ENCODE assay signal across 9 mouse cellular contexts in genomic region chr11:103171286-103171620, GRCm38 (mm10). TPM values are rescaled to one million over a fixed set of nuclear protein-coding genes. Genes with fewer than 3 reads are reported as not detected.
A peak's percentile ranks its signal among the peaks of the same experiment; 100 is the strongest.
DNase-seq lines count a peak whose midpoint lies in the region; ATAC-seq and TF ChIP-seq lines count a peak whose summit lies in the region.
"Had no signal": no experiment of that assay in that cellular context is flagged by ENCODE, and none has a peak within 500 bp of the region (broad histone marks: within the 10 kb centered on the region; RNA-seq: fewer than 3 reads in every experiment).

No protein-coding gene starts in this region.

- H3K79me2 ChIP-seq in heart, adult 2 months (replicated peaks; ENCODE audit: control insufficient read depth, insufficient read depth, low read length) = peaks cover 4% of the 10 kb centered on the region; the same call in 1 of the 2 replicates
- H3K79me2 ChIP-seq in macrophage (ENCODE audit: inconsistent target) = peaks cover 51% of the 10 kb centered on the region

- H3K9ac ChIP-seq in heart, adult 2 months (ENCODE audit: low read depth, low read length) = peak overlapping the region; percentile 97
- peak overlapping the region; percentile 84 for H3K9ac ChIP-seq in ES-Bruce4 (ENCODE audit: low read depth, poor library complexity, severe bottlenecking)
- H3K9ac ChIP-seq in heart, embryonic 15.5 days = peak overlapping the region; percentile 72

- no peaks in the 10 kb centered on the region for H3K27me3 ChIP-seq in heart, adult 2 months (ENCODE audit: control insufficient read depth, insufficient read depth, low read length)
- H3K27me3 ChIP-seq in ES-Bruce4 (ENCODE audit: control insufficient read depth, insufficient read depth, low read length, poor library complexity, severe bottlenecking) = peaks cover 9% of the 10 kb centered on the region
- peaks cover 31% of the 10 kb centered on the region for H3K27me3 ChIP-seq in heart, embryonic 15.5 days

- no peak for TF ChIP-seq CTCF in heart, adult 2 months (IDR thresholded peaks at IDR 0.05)
- TF ChIP-seq CTCF in ES-Bruce4 (IDR thresholded peaks at IDR 0.05; ENCODE audit: low read depth, low read length) = no peak

- H3K4me3 ChIP-seq in heart, adult 2 months = peak overlapping the region; percentile 84
- H3K4me3 ChIP-seq in ES-Bruce4 (ENCODE audit: low read depth, low read length) (peak overlapping the region; percentile 68), macrophage (ENCODE audit: inconsistent target) (peak overlapping the region; percentile 68)
- H3K4me3 ChIP-seq in heart, embryonic 15.5 days = peak overlapping the region; percentile 65

- peak overlapping the region; percentile 96 for H3K4me2 ChIP-seq in heart, embryonic 15.5 days

- no peaks in the 10 kb centered on the region for H3K36me3 ChIP-seq in heart, adult 2 months (ENCODE audit: control insufficient read depth, insufficient read depth, low read length)
- H3K36me3 ChIP-seq in ES-Bruce4 (ENCODE audit: control insufficient read depth, insufficient read depth, low read length, poor library complexity, severe bottlenecking) (no peaks in the 10 kb centered on the region), macrophage (ENCODE audit: inconsistent target) (no peaks in the 10 kb centered on the region)
- H3K36me3 ChIP-seq in heart, embryonic 15.5 days = no peaks in the 10 kb centered on the region

- TF ChIP-seq POLR2A in heart, adult 2 months (IDR thresholded peaks at IDR 0.05; ENCODE audit: insufficient read depth, low read depth, low read length) = no peak
- TF ChIP-seq POLR2A in ES-Bruce4 (IDR thresholded peaks at IDR 0.05; ENCODE audit: insufficient read depth, low read length) = no peak

- WGBS in heart, adult 2 months = 5% methylated on average over 23 of the region's 23 CpGs
- WGBS in heart, embryonic 15.5 days = 3% methylated on average over 23 of the region's 23 CpGs
- WGBS in macrophage (ENCODE audit: missing documents) = 2% methylated on average over 23 of the region's 23 CpGs

- no peak for ATAC-seq in heart, embryonic 15.5 days (replicated peaks; ENCODE audit: insufficient number of reproducible peaks, insufficient read depth, low FRiP score, low read depth)

- H3K9me3 ChIP-seq in ES-Bruce4 (replicated peaks; ENCODE audit: control insufficient read depth, insufficient read depth, low read length, poor library complexity, severe bottlenecking) = no peaks in the 10 kb centered on the region
- H3K9me3 ChIP-seq in heart, embryonic 15.5 days (replicated peaks) = no peaks in the 10 kb centered on the region

- peaks cover 11% of the 10 kb centered on the region for H3K4me1 ChIP-seq in heart, adult 2 months (ENCODE audit: control insufficient read depth, insufficient read depth, low read length)
- H3K4me1 ChIP-seq in ES-Bruce4 (ENCODE audit: control insufficient read depth, insufficient read depth, low read length) = peaks cover 2% of the 10 kb centered on the region
- peaks cover 28% of the 10 kb centered on the region for H3K4me1 ChIP-seq in heart, embryonic 15.5 days (replicated peaks)

- peak overlapping the region; percentile 78 for H3K27ac ChIP-seq in heart, adult 2 months
- H3K27ac ChIP-seq in ES-Bruce4 (ENCODE audit: insufficient read depth, low read length) = no peak overlapping the region
- peak overlapping the region; percentile 39; the same call in 1 of the 2 replicates for H3K27ac ChIP-seq in heart, embryonic 15.5 days
- H3K27ac ChIP-seq in macrophage = peak overlapping the region; percentile 77

- no peak for DNase-seq in heart, adult 2 months
- DNase-seq in heart, postnatal 25 days (ENCODE audit: low spot score) = no peak
- no peak for DNase-seq in frontal cortex, postnatal 14 days (ENCODE audit: low spot score in 2 of 2)
- DNase-seq in right cerebral cortex, postnatal 10 days (ENCODE audit: low spot score in 2 of 2) = no peak
- DNase-seq in gastrocnemius, postnatal 36 days = no peak

- no peak for TF ChIP-seq EP300 in heart, adult 2 months (IDR thresholded peaks at IDR 0.05; ENCODE audit: insufficient read depth, low read depth, low read length)
- no peak for TF ChIP-seq EP300 in ES-Bruce4 (IDR thresholded peaks at IDR 0.05; ENCODE audit: insufficient read depth, low read depth, low read length)

- intact Hi-C loops in heart, adult 2 months (cut with DNase I) = no loop called here
- intact Hi-C loops in heart, postnatal 25 days (cut with DNase I) = loop anchor here (1.0 to 2.0 kb wide), 2 partner anchors 55 to 62 kb away; no protein-coding TSS in a partner anchor
- intact Hi-C loops in gastrocnemius, postnatal 36 days (cut with DNase I) = loop anchor here (5.0 kb wide), 1 partner anchor 61 kb away; no protein-coding TSS in a partner anchor

RNA-seq across cellular contexts. Expression of gene Fmnl1, which starts 0.3 kb away (rescaled TPM):
- 10 to 100 TPM; 12.1 to 14.5 TPM for total RNA-seq in heart, adult 2 months (2021)
- polyA plus RNA-seq in heart, adult 2 months (2012; rRNA removed) = 12.8 and 14.2 TPM in 2 replicates
- total RNA-seq in heart, postnatal 25 days (2021) = 10 to 100 TPM; 15.1 to 18.2 TPM
- polyA plus RNA-seq in ES-Bruce4 (2011; ENCODE audit: insufficient read depth, insufficient read length, low read depth, missing spikeins) (1.7 and 4.9 TPM in 2 replicates), macrophage (2018) (29.0 to 47.4 TPM (median 29.5 TPM) in 3 replicates)
- polyA plus RNA-seq in heart, embryonic 15.5 days (2015; fragmentation: Nextera tagmentation; extraction: Ambion mirVana) = 1.5 and 4.6 TPM in 2 replicates
- 100 to 1,000 TPM in 1 of 26 experiments, 10 to 100 TPM in 24, 1 to 10 TPM in 1; 9.8 to 105 (median 44.4) TPM for total RNA-seq in macrophage (2018; cell fraction: chromatin; rRNA removed)
- total RNA-seq in macrophage (2018; cell fraction: cytosol; rRNA removed) = 10 to 100 TPM; 21.5 to 40.9 (median 34.6) TPM
- total RNA-seq in macrophage (2018; cell fraction: nucleus; rRNA removed) = 10 to 100 TPM; 15.9 to 81.3 (median 30.8) TPM
- 1 to 10 TPM; 3.6 to 5.6 TPM for total RNA-seq in gastrocnemius, postnatal 36 days (2021)

RNA-seq across cellular contexts. Expression of gene 1700023F06Rik, which starts 37.1 kb away (rescaled TPM):
- total RNA-seq in heart, adult 2 months (2021) = not detected
- 0.21 TPM in 1 of 2 replicates, not detected in the other for polyA plus RNA-seq in heart, adult 2 months (2012; rRNA removed)
- total RNA-seq in heart, postnatal 25 days (2021) = not detected
- 2.0 and 2.2 TPM in 2 replicates for polyA plus RNA-seq in ES-Bruce4 (2011; ENCODE audit: insufficient read depth, insufficient read length, low read depth, missing spikeins)
- 0.18 and 0.37 TPM in 2 replicates for polyA plus RNA-seq in heart, embryonic 15.5 days (2015; fragmentation: Nextera tagmentation; extraction: Ambion mirVana)
- total RNA-seq in macrophage (2018; cell fraction: chromatin; rRNA removed) = not detected
- not detected for total RNA-seq in macrophage (2018; cell fraction: cytosol; rRNA removed)
- total RNA-seq in macrophage (2018; cell fraction: nucleus; rRNA removed) = not detected
- not detected in 3 replicates for polyA plus RNA-seq in macrophage (2018)
- not detected for total RNA-seq in gastrocnemius, postnatal 36 days (2021)

RNA-seq across cellular contexts. Expression of gene Hexim2, which starts 39.0 kb away (rescaled TPM):
- 1 to 10 TPM; 1.3 to 1.9 TPM for total RNA-seq in heart, adult 2 months (2021)
- 2.6 and 2.9 TPM in 2 replicates for polyA plus RNA-seq in heart, adult 2 months (2012; rRNA removed)
- 1 to 10 TPM; 1.3 to 2.3 TPM for total RNA-seq in heart, postnatal 25 days (2021)
- 1.7 and 4.5 TPM in 2 replicates for polyA plus RNA-seq in ES-Bruce4 (2011; ENCODE audit: insufficient read depth, insufficient read length, low read depth, missing spikeins)
- polyA plus RNA-seq in heart, embryonic 15.5 days (2015; fragmentation: Nextera tagmentation; extraction: Ambion mirVana) = 5.5 and 6.4 TPM in 2 replicates
- total RNA-seq in macrophage (2018; cell fraction: chromatin; rRNA removed) = 10 to 100 TPM in 1 of 26 experiments, 1 to 10 TPM in 25; 2.1 to 11.1 (median 5.4) TPM
- total RNA-seq in macrophage (2018; cell fraction: cytosol; rRNA removed) = 1 to 10 TPM in 24 of 26 experiments, under 1 TPM in 2; 0.91 to 4.9 (median 2.6) TPM
- 10 to 100 TPM in 5 of 26 experiments, 1 to 10 TPM in 21; 1.2 to 16.7 (median 6.2) TPM for total RNA-seq in macrophage (2018; cell fraction: nucleus; rRNA removed)
- 0.98 to 2.8 TPM (median 2.6 TPM) in 3 replicates for polyA plus RNA-seq in macrophage (2018)
- 1 to 10 TPM; 2.1 to 2.9 TPM for total RNA-seq in gastrocnemius, postnatal 36 days (2021)

RNA-seq across cellular contexts. Expression of gene Spata32, which starts 47.0 kb away (rescaled TPM):
- total RNA-seq in heart, adult 2 months (2021) = not detected
- not detected in 2 replicates for polyA plus RNA-seq in heart, adult 2 months (2012; rRNA removed)
- not detected for total RNA-seq in heart, postnatal 25 days (2021)
- polyA plus RNA-seq in ES-Bruce4 (2011; ENCODE audit: insufficient read depth, insufficient read length, low read depth, missing spikeins) (not detected in 2 replicates), macrophage (2018) (not detected in 3 replicates)
- not detected in 2 replicates for polyA plus RNA-seq in heart, embryonic 15.5 days (2015; fragmentation: Nextera tagmentation; extraction: Ambion mirVana)
- not detected for total RNA-seq in macrophage (2018; cell fraction: chromatin; rRNA removed)
- total RNA-seq in macrophage (2018; cell fraction: cytosol; rRNA removed) = not detected
- not detected for total RNA-seq in macrophage (2018; cell fraction: nucleus; rRNA removed)
- total RNA-seq in gastrocnemius, postnatal 36 days (2021) = not detected
- polyA plus RNA-seq: large intestine, adult 2 months had no signal

RNA-seq across cellular contexts. Expression of gene Hexim1, which starts 55.2 kb away (rescaled TPM):
- 10 to 100 TPM; 18.2 to 19.3 TPM for total RNA-seq in heart, adult 2 months (2021)
- polyA plus RNA-seq in heart, adult 2 months (2012; rRNA removed) = 7.8 and 9.0 TPM in 2 replicates
- total RNA-seq in heart, postnatal 25 days (2021) = 10 to 100 TPM; 17.5 to 18.8 TPM
- polyA plus RNA-seq in ES-Bruce4 (2011; ENCODE audit: insufficient read depth, insufficient read length, low read depth, missing spikeins) = 17.2 and 20.1 TPM in 2 replicates
- polyA plus RNA-seq in heart, embryonic 15.5 days (2015; fragmentation: Nextera tagmentation; extraction: Ambion mirVana) = 2.6 and 3.0 TPM in 2 replicates
- 10 to 100 TPM in 22 of 26 experiments, 1 to 10 TPM in 4; 5.4 to 44.3 (median 19.7) TPM for total RNA-seq in macrophage (2018; cell fraction: chromatin; rRNA removed)
- total RNA-seq in macrophage (2018; cell fraction: cytosol; rRNA removed) = 10 to 100 TPM; 18.2 to 47.9 (median 36.2) TPM
- total RNA-seq in macrophage (2018; cell fraction: nucleus; rRNA removed) = 10 to 100 TPM; 13.7 to 81.3 (median 44.7) TPM
- 18.5 to 31.2 TPM (median 23.4 TPM) in 3 replicates for polyA plus RNA-seq in macrophage (2018)
- 10 to 100 TPM; 14.7 to 17.0 TPM for total RNA-seq in gastrocnemius, postnatal 36 days (2021)
